Mouse (Mus musculus) heart, adult 8-10 months (tissue): ENCODE data around the gene Fam214a. TPM values are rescaled to one million over a fixed set of nuclear protein-coding genes. Genes with fewer than 3 reads are reported as not detected.

ENCODE experiments used
- DNase-seq: peaks from one replicate; pipeline ENCODE4 v3.0.0; 2022; ENCODE audit warnings: low spot score
- total RNA-seq, 4 experiments: library from RNA; stranded (reverse); gene quantifications; 2 replicates each; pipeline ENCODE4 v1.2.4; 2022

Gene Fam214a
- total RNA-seq, result 10 to 100 TPM; 20.6 to 41.9 (median 32.7) TPM

DNA sequence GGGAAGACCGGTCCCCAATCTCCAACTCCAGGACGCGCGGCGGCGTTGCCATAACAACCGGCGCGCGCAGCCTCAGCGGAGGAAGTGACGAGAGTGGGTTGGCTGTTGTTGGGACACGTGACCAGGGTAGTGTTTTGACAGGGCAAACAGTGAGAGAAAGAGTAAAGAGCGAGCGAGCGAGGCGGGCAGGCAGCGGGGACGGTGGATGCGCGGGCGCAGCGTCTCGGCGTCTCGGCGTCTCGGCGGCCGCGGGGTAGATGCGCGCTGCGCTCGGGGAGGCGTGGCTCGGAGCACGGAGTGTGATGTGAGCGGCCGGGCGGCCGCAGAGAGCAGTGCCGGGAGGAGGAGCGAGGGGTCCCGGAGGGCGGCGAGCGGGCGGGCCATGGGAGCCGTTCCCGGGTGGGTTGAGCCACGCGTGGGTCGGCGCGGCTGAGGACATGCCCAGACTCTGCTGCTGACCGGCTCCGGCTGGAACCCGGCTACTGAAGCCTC is at the start of gene Fam214a:
TSS of gene Fam214a (plus strand) at position 129 of the 492 bp plus-strand sequence.
- peak; percentile 94 for DNase-seq

- DNase-seq, result peak; percentile 85
These were observed 47.7 kb upstream of the Fam214a start for GRCm38 (mm10) chr9:74904866-74905508.

DNA sequence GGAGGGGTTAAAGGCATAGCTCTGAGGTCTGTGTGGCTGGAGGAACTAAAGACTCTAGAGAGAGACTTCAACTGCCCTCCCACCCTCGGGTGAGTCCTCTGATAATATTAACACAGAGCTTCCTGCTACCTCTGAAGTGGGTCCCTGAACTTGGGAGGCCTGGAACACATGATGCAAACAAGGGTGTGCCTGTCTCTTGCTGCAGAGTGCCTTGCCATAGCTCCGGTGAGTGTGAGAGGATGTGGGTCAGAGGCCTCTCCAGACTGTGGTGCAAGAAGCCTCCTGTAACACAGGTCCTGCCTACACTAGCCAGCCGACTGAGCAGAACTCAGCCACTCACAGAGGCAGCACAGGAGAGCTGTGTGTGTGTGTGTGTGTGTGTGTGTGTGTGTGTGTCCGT is 45.7 kb upstream of the Fam214a start:
- DNase-seq, result no peak

- DNase-seq, result peak; percentile 45
These were observed 43.4 kb upstream of the Fam214a start for GRCm38 (mm10) chr9:74909245-74909644.

- no peak for DNase-seq
These were observed 42.4 kb upstream of the Fam214a start for GRCm38 (mm10) chr9:74910226-74910759.

DNA sequence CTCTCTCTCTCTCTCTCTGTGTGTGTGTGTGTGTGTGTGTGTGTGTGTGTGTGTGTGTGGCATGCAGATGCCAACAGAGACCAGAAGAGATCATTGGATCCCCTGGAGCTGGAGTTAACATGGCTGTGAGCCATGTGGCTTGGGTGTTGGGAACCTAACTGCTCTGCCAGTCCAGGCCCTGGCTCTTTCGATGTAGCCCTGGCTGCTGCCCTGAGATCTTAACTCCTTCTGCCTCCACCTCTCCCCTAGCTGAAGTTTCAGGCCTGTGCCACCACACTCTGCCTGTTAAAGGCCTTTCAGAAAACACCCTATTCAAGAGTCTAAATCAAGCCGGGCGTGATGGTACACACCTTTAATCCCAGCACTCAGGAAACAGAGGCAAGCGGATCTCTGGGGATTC is 41.3 kb upstream of the Fam214a start:
- no peak for DNase-seq

DNA sequence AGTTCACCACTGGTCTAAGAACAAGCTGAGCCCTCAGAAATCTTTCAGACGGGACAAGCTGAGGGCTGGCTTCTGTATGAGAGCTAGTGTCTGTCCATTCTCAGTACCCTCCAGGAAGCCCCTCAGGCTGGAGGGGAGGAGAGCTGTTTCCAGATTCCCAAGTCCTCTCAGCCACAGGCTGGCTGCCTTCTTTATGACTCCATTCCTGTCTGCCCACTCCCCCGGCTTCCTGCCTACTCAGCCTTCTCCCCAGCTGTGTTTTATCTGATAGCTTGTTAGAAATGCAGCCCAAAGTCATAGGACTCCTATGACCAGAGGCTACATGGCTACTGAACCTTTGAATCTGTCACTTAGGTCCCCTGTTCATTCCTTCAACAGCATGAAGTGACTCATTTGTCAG is 40.8 kb upstream of the Fam214a start:
- DNase-seq, result no peak

DNA sequence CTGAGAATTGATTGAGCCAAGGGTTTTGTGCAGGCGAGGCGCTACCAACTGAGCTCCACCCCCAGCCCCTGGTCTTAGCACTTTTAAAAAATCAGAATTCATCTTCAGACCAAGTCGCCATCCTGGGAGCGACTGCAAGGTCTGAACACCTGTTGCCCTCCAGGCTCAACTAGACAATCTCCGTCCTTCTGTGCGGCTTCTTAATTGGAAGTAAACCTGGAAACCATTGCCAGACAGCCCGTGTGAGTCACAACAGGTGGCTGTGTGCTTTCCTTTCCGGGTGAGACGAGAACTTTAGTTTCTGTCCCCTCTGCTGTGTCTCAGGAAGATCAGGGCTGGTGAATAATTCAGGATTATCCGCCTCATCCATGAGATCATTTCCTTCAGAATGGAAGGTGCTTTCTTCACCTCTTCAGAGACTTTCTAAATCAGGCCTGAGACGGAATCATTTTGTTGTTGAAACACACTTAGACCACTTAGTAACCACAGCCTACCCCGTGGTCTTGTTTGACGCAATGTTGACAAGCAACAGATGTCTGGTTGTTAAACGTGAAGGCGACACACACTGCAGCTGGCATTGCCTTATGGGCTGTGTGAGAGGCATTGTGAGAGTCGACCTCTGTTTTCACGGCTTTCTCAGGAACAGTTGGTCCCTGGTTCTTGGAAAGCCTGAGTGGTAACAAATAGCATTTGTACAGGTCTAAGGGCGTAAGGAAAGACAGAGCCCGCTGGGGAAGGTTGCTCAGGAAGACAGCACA is 39.9 kb upstream of the Fam214a start:
- no peak for DNase-seq

DNA sequence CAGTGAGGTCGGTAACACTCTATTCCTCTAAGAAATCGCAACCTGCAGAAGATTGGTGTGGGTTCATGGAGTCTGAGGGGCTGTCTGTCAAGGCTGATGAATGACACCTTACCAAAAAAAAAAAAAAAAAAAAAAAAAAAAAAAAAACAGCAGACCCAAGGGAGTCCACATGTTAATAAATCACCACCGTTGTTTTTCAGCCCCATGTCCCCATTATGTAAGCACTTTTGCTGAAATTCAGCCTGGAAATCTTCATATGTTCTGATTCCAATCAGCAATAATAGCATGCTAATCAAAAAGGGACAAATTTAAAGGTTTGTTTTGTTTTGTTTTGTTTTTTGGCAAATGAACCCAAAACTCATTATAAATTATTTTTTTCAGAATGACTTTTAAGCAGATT is 37.1 kb upstream of the Fam214a start:
- no peak for DNase-seq

DNA sequence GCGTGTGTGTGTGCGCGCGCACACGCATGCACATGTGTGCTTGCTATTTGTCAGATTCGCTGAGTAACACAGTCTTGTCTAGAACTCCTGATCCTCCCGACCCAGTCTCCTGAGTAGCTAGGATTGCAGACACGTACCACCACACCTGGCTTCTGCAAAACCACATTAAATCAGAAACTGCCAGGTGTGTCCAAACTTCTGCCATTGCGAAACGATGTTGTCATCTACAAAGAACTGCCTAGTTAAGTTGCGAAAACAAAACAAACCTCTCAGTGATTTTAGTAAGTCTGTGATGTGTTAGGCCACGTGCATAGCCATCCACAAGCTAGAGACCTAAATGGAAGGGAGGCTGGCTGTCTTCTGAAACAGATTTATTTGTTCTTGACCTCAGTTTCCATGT is 32.2 kb upstream of the Fam214a start:
- DNase-seq, result no peak

GRCm38 (mm10) chr9:74921422-74921821 is 31.3 kb upstream of the Fam214a start:
- no peak for DNase-seq

DNA sequence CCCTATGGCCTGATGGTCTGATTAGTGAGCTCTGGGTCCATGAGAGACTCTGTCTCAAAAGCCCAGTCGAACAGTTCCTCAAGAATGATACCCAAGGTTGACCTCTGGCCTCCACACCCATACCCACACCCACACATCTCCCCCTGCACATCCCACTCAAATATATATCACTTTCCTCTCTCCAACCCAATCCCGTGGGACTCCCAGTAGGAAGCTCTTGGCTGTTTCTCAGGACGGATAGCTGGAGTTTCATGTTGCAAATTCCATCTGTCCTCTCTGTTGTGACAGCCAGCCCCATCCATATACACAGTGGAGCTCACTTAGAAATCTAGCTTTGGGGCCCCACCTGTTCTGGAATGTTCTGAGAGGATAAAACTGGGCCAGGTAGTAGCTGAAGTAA is 29.8 kb upstream of the Fam214a start:
- DNase-seq, result no peak

DNA sequence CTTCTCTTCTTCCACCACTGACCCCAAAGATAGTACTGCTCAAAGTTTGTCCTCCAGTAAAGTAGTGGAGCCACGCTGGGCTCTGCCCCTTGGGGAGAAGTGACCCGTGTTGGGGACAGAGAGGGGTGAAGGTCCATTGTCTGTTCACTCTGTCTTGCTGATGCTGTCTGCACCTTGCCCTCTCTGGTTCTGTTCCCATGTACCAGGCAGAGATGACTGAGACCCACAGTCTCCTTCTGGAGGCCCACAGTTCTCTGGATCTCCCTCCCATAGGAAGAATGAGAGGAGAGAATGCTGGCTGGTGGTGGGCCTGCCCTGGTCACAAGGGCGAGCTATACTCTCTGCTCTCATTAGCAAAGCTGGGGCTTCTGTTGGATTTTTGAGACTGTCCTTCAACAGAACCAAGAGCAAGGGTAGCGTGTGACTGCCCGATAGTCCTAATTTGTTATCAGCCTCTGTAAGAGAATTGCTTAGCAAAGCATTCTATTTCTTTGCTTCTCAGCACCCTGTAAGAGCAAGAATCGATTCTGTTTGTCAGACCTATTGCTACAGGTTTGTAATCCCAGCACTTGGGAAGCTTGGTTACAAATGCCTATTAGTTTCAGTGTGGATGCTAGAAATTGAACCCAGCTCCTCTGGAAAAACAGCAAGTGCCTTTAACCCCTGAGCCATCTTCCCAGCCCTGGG is 29.2 kb upstream of the Fam214a start:
- no peak for DNase-seq

DNA sequence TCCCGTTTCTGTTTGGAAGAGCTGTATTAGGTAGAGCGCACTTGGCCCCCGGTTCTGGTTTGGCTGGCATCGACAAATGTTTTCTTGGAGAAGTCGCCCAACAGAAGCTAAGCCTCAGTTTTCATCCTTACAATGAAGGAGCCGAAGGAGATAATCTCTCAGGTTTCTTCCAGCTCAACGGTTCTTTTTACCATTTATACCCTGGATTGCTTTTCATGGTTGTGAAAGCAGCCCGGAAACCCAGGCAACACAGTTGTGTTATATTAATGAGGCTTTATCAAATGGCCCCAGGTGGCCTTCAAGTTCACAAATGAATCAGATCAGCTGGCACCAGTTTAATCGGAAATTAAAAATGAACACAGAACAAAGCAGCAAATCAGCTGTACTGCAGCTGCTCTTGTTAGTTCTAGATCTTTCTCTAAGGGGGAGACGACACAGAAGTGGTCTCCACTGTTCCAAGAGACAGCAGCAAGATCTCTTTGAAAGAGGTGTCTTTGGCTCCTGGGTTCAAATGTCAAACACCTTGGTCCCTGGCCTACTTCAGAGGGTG is 27.4 kb upstream of the Fam214a start:
- DNase-seq, result no peak

DNA sequence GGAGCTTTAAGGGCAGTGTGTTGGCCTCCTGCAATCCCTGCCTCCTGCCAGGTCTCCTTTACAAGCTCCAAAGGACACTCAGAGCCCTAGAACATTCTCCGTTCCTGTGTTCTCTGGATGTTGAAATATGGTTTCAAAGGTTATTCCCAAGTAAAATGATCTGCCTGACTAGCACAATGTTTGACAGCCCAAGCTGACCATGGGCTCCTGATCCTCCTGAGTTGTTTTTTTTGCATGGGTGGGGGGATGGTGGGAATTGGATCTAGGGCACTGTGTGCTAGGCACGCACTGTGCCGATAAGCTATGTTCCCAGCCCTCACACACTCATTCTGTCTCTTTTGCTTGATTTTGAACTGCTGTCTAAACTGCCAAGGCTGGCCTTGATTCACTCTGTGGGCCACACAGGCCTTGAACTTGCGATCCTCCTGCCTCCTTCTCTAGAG is 22.7 kb upstream of the Fam214a start:
- no peak for DNase-seq

GRCm38 (mm10) chr9:74930653-74931052 is 22.0 kb upstream of the Fam214a start:
- DNase-seq, result no peak

DNA sequence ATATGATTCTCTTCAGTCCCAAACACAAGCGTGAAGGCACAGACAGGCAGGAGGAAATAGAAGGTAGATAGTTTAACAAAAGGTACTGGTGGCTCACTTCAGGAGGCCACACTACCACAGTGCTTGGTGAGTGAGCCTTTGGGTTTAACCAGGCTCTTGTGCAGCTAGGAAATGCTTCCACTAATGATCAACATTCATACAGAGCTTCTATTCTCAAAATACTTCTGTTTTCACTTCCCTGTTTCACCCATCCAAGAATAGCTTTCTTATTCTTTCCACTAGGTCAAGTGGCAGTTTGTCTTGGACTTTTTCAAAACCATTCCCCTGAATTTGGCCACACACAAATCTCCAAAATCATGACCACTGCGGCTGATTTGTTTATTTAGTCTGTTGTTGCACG is 17.4 kb upstream of the Fam214a start:
- DNase-seq, result no peak

GRCm38 (mm10) chr9:74937761-74938160 is 14.9 kb upstream of the Fam214a start:
- no peak for DNase-seq

DNA sequence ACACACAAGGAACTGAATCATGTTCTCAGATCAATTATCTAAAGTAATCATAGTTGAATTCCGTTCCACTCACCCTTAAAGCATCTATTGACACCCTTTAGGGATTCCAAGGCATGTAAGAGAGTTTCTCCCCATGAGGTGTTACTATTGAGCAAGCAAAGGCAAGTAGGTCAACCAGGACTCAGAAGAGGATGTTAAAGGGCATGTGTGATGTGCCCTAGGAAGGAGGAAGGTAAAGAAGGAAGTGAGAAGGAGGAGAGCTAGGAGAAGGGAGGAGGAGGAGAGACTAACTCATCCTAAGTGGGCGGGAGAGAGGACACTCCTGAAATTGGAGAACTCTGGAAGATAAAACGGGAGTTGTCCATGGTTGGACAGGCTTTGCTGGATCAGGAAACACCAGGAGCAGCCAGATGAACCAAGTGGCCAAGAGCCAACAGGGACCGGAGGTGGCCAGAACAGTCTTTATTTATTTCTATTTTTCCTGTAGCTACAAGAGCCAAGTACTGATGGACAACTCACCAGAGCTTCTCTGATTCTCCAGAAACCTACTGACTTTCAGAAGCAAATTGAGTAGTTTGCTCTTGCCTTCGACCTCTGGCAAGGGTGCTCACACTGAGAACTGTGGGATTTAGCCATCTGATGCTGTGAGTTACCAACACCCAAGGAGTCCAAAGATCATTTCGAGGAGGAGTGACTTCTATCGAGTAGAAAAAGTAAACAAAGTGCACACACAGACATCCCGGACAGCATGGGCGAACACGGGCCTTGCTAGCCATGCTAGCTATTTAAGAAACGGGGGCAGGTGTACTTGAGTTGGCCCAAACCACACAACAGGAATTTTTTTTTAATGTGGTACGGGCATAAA is 13.8 kb upstream of the Fam214a start:
- DNase-seq, result peak; percentile 12

GRCm38 (mm10) chr9:74946713-74947402 is 5.8 kb upstream of the Fam214a start:
- no peak for DNase-seq
